Mouse (Mus musculus) ES-Bruce4 (cell line): ENCODE measurements around the gene Aanat. TPM values are rescaled to one million over a fixed set of nuclear protein-coding genes. Genes with fewer than 3 reads are reported as not detected.
A peak's percentile ranks its signal among the peaks of the same experiment; 100 is the strongest.

Experiments
- H3K27ac ChIP-seq: 2 replicates; pipeline ENCODE4 v1.5.1; 2012; ENCODE audit warnings: low read length, inconsistent platforms; ENCODE audit not compliant: insufficient read depth
- H3K27me3 ChIP-seq: 2 replicates; pipeline ENCODE4 v1.6.1; 2012; ENCODE audit warnings: mild to moderate bottlenecking, low read length, inconsistent platforms; ENCODE audit not compliant: control insufficient read depth, poor library complexity, insufficient read depth, severe bottlenecking
- H3K36me3 ChIP-seq: 2 replicates; pipeline ENCODE4 v1.6.1; 2012; ENCODE audit warnings: inconsistent platforms, mild to moderate bottlenecking, low read length, moderate library complexity; ENCODE audit not compliant: control insufficient read depth, poor library complexity, insufficient read depth, severe bottlenecking
- H3K4me1 ChIP-seq: one replicate; pipeline ENCODE4 v1.8.1; 2011; ENCODE audit warnings: low read length; ENCODE audit not compliant: control insufficient read depth, insufficient read depth
- H3K4me3 ChIP-seq: 2 replicates; pipeline ENCODE4 v1.5.1; 2011; ENCODE audit warnings: low read depth, mild to moderate bottlenecking, low read length
- H3K9ac ChIP-seq: 2 replicates; pipeline ENCODE4 v1.6.1; 2012; ENCODE audit warnings: low read depth, mild to moderate bottlenecking, inconsistent platforms; ENCODE audit not compliant: poor library complexity, severe bottlenecking
- H3K9me3 ChIP-seq: replicated peaks from 2 replicates; pipeline ENCODE4 v1.6.1; 2012; ENCODE audit warnings: mild to moderate bottlenecking, low read length, inconsistent platforms; ENCODE audit not compliant: control insufficient read depth, poor library complexity, insufficient read depth, severe bottlenecking
- CTCF ChIP-seq: IDR thresholded peaks from one replicate; pipeline ENCODE4 v1.8.1; 2011; ENCODE audit warnings: low read depth, low read length
- EP300 ChIP-seq: IDR thresholded peaks from 2 replicates; pipeline ENCODE4 v1.6.1; 2011; ENCODE audit warnings: low read depth, low read length; ENCODE audit not compliant: insufficient read depth
- POLR2A ChIP-seq: IDR thresholded peaks from one replicate; pipeline ENCODE4 v1.8.1; 2011; ENCODE audit warnings: low read length; ENCODE audit not compliant: insufficient read depth
- polyA plus RNA-seq: library from polyadenylated mRNA; stranded (reverse); fragments of >200 nt; gene quantifications from 2 replicates; pipeline ENCODE4 v1.2.4, GENCODE M21; 2011; ENCODE audit warnings: low read depth; ENCODE audit not compliant: missing spikeins, insufficient read depth, insufficient read length

The Aanat gene
- polyA plus RNA-seq, 1 experiment = not detected

DNA sequence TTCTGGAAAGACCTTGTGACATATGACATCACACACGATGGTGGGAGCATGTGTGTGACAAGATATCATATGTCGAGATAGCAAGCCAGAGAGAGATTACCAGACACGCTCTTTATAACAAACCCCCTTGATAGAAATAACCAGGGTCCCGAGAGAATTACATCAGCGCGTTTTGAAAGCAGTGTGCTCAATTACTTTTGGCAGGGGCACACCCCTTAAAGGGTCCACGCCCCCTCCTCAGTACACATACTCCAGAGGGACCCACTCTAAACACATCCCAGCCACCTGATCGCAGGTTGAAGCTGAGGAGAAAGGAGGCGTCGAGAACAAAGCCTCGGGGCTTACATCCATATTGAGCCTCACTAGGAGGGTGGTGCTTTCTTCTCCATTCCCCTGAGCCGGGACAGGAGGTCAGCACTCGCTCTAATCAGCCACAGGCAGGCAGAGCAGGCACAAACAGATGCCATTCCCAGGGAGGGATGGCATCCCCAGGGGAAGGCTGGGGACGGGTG is 2.8 kb downstream of the Aanat start:
- Histone ChIP-seq H3K4me3 (no peak overlapping the region), H3K9me3 (no peaks in the 10 kb centered on the region), H3K27ac (no peak overlapping the region), H3K27me3 (no peaks in the 10 kb centered on the region), H3K36me3 (no peaks in the 10 kb centered on the region), H3K9ac (no peak overlapping the region), H3K4me1 (peaks cover 12% of the 10 kb centered on the region)
- no peak for TF ChIP-seq POLR2A
- TF ChIP-seq EP300 = no peak
- TF ChIP-seq CTCF = no peak

DNA sequence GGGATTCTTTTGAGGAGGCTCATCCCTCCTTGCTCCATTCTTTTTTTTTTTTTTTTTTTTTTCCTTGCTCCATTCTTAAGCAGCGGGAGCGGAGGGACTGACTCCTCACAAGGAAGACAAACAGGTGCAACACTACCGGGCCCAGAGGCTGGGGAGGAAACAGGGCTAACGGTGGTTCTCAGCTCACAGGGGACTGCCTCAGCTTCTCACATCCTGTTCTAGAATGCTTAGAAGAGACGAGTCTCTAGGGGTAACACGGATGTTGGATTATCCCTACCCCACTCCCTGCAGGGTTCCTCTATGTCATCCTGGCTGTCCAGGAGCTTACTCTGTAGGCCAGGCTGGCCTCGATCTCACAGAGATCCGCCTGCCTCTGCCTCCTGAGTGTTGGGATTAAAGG is 3.3 kb downstream of the Aanat start:
- H3K27me3 ChIP-seq = no peaks in the 10 kb centered on the region
- H3K9me3 ChIP-seq = no peaks in the 10 kb centered on the region
- H3K4me1 ChIP-seq = peaks cover 12% of the 10 kb centered on the region
- TF ChIP-seq CTCF (no peak), EP300 (no peak), POLR2A (no peak)
- H3K36me3 ChIP-seq = no peaks in the 10 kb centered on the region
- H3K9ac ChIP-seq = no peak overlapping the region
- no peak overlapping the region for H3K27ac ChIP-seq
- no peak overlapping the region for H3K4me3 ChIP-seq

DNA sequence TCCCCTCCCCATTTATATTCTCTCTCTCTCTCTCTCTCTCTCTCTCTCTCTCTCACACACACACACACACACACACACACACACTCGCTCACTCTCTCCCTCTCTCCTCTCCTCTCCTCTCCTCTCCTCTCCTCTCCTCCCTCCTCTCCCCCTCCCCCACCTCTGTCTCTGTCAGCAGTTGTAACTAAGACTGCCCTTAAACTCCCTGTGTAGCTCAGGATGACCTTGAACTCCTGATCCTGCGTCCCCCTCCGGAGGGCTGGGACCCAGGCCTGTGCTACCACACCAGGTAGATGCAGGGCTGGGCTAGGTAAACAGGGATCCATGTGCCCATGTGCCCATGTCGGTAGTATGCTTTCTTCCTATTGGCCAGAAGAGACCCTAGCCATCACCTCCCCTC is 5.4 kb downstream of the Aanat start:
- H3K9me3 ChIP-seq = no peaks in the 10 kb centered on the region
- no peaks in the 10 kb centered on the region for H3K36me3 ChIP-seq
- peaks cover 9% of the 10 kb centered on the region for H3K4me1 ChIP-seq
- H3K9ac ChIP-seq = no peak overlapping the region
- no peak for TF ChIP-seq EP300
- TF ChIP-seq POLR2A = no peak
- TF ChIP-seq CTCF = no peak
- no peaks in the 10 kb centered on the region for H3K27me3 ChIP-seq
- no peak overlapping the region for H3K4me3 ChIP-seq
- H3K27ac ChIP-seq = no peak overlapping the region

DNA sequence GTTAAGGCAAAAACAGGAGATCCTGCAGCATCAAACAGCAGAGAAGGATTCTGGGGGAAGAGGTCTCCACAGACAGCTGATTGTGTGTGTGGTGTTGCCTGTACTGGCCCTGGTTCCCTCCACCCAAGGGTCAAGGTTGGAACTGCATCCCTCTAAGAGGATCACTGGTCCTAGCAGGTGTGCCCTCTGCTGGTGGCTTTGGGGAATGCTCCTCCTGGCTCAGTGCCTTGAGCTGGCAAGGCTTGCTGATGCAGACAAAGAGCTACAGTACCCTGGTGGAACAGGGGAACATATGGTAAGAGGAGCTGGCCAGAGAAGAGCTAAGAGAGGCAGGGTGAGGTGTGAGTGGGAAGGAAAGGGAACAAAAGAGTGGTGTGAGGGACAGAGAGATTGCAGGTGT is 6.2 kb downstream of the Aanat start:
- H3K27ac ChIP-seq = no peak overlapping the region
- no peaks in the 10 kb centered on the region for H3K9me3 ChIP-seq
- H3K36me3 ChIP-seq = no peaks in the 10 kb centered on the region
- peaks cover 9% of the 10 kb centered on the region for H3K4me1 ChIP-seq
- no peaks in the 10 kb centered on the region for H3K27me3 ChIP-seq
- H3K9ac ChIP-seq = no peak overlapping the region
- H3K4me3 ChIP-seq = no peak overlapping the region
- TF ChIP-seq CTCF (peak; percentile 100), POLR2A (no peak), EP300 (peak; percentile 50; the same call in 1 of the 2 replicates)

DNA sequence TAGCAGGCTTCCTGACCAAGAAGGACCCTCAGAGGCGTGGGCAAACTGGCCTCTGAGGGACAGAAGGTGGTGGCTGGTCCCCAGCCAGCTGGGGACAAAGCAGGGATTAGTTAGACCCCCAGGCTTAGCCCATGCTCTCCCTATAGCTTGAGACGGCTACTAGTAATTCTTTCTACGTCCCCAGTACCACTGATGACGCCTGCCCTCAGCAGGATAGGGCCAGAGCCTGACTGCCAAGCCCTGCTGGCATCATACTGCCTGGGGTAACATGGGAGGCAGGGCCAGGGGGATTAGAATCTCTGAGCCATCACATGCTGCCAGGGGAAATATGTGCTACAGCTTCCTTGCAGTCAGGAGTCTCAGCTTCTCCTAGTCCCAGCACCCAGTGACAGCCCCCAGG is 7.1 kb downstream of the Aanat start:
- Histone ChIP-seq H3K36me3 (no peaks in the 10 kb centered on the region), H3K4me3 (no peak overlapping the region), H3K27ac (no peak overlapping the region), H3K4me1 (peaks cover 9% of the 10 kb centered on the region), H3K9ac (no peak overlapping the region), H3K9me3 (no peaks in the 10 kb centered on the region), H3K27me3 (no peaks in the 10 kb centered on the region)
- TF ChIP-seq CTCF (no peak), EP300 (no peak), POLR2A (no peak)

DNA sequence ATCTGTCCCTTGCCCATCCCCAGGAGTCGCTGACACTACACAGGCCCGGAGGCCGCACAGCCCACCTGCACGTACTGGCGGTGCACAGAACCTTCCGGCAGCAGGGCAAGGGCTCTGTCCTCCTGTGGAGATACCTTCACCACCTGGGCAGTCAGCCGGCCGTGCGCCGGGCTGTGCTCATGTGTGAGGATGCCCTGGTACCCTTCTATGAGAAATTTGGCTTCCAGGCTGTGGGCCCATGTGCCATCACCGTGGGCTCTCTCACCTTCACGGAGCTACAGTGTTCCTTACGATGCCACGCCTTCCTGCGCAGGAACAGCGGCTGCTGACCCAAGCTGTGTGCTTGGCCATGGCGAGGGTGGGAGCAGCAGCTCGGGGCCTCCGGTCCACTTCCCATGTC is 10.5 kb downstream of the Aanat start:
- no peaks in the 10 kb centered on the region for H3K9me3 ChIP-seq
- H3K4me1 ChIP-seq = peaks cover 3% of the 10 kb centered on the region
- 0 out of 2 replicates have a peak, but pooled peaks cover 4% of the 10 kb centered on the region for H3K36me3 ChIP-seq
- H3K9ac ChIP-seq = no peak overlapping the region
- TF ChIP-seq CTCF (no peak), POLR2A (no peak), EP300 (no peak)
- H3K27me3 ChIP-seq = no peaks in the 10 kb centered on the region
- no peak overlapping the region for H3K4me3 ChIP-seq
- no peak overlapping the region for H3K27ac ChIP-seq

DNA sequence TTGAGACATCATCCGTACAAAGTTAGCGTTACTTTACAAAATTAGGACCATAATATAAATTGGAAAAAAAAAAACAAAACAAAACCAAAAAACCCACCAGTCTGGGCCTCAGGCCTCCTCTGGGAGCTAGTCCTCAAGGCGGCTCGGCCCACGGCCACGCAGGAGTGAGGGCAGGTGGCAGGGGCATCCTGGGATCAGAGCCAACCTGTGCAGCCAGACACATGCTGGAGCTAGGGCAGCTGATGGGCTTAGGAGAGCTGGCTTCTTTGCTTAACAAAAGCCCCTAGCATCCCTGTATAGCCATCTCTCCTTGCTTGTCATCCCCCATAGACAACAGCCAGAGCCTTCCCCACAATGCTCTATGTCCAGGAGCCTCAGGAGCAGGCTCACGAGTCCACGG is 12.0 kb downstream of the Aanat start:
- Histone ChIP-seq H3K27ac (no peak overlapping the region), H3K4me3 (no peak overlapping the region), H3K4me1 (no peaks in the 10 kb centered on the region), H3K9ac (no peak overlapping the region), H3K27me3 (no peaks in the 10 kb centered on the region), H3K9me3 (no peaks in the 10 kb centered on the region), H3K36me3 (peaks cover 12% of the 10 kb centered on the region; the same call in 1 of the 2 replicates)
- TF ChIP-seq POLR2A (no peak), EP300 (no peak), CTCF (no peak)
